In genomic region chr2:94024637-94025036, GRCm38 (mm10) we compare ENCODE assay signal across 36 mouse cellular contexts. TPM values are rescaled to one million over a fixed set of nuclear protein-coding genes. Genes with fewer than 3 reads are reported as not detected.
DNase-seq lines count a peak whose midpoint lies in the region; ATAC-seq lines count a peak whose summit lies in the region.
"Had no signal": no experiment of that assay in that cellular context is flagged by ENCODE, and none has a peak within 500 bp of the region (broad histone marks: within the 10 kb centered on the region; RNA-seq: fewer than 3 reads in every experiment).

No protein-coding gene starts in this region.

- peak; percentile 24 to 40 for DNase-seq in cerebellum, postnatal 10 days
- DNase-seq in cerebellum, adult 11 months = no peak
- peak; percentile 12 for DNase-seq in left cerebral cortex, postnatal 4 days
- DNase-seq in left cerebral cortex, postnatal 14 days (ENCODE audit: low spot score in 2 of 2) = no peak
- no peak for DNase-seq in Muller cell, postnatal 12 days (ENCODE audit: inconsistent ontology term)
- DNase-seq: adrenal gland, postnatal 10 days; cerebellum, adult 18-20 months; cerebellum, adult 9-10 months; cerebellum, postnatal 25 days; embryo, embryonic 11 days; gastrocnemius, adult 2 months; gastrocnemius, postnatal 14 days; heart, adult 18-20 months; heart, postnatal 10 days; heart, postnatal 4 days had no signal

- intact Hi-C loops in left cerebral cortex, postnatal 4 days (cut with DNase I) = no loop called here
- intact Hi-C loops in left cerebral cortex, postnatal 14 days (cut with DNase I) = no loop called here

- ATAC-seq in megakaryocyte-erythroid progenitor cell, adult 5-6 weeks (replicated peaks; ENCODE audit: low FRiP score, low TSS enrichment, poor library complexity, severe bottlenecking) = 0 out of 2 replicates have a peak, but pooled peaks have one; percentile 34
- ATAC-seq in CD4-positive, CD25-positive, alpha-beta regulatory T cell, adult 4 months = no peak
- ATAC-seq: forebrain, embryonic 13.5 days; forebrain, embryonic 16.5 days; intestine, postnatal 0 days; Patski had no signal

RNA-seq across cellular contexts. Expression of gene Alkbh3, which starts 14.0 kb away (rescaled TPM):
- 10 to 100 TPM; 33.7 to 43.3 TPM for total RNA-seq in left cerebral cortex, postnatal 4 days (2021)
- 10 to 100 TPM; 23.7 to 25.1 TPM for total RNA-seq in left cerebral cortex, postnatal 14 days (2021)
- total RNA-seq in megakaryocyte-erythroid progenitor cell, adult 5-6 weeks (2014; fragmentation: Nextera tagmentation) = 86.0 and 122 TPM in 2 replicates
- total RNA-seq in megakaryocyte-erythroid progenitor cell, adult 5-6 weeks (2017) = 31.9 and 36.9 TPM in 2 replicates
- polyA plus RNA-seq in CD4-positive, CD25-positive, alpha-beta regulatory T cell, adult 4 months (2017; shearing (Covaris generic)) = 10 to 100 TPM; 55.1 to 70.7 TPM

RNA-seq across cellular contexts. Expression of gene Gm27027, which starts 28.5 kb away (rescaled TPM):
- total RNA-seq in left cerebral cortex, postnatal 4 days (2021) = not detected
- not detected for total RNA-seq in left cerebral cortex, postnatal 14 days (2021)
- total RNA-seq in megakaryocyte-erythroid progenitor cell, adult 5-6 weeks (2014; fragmentation: Nextera tagmentation) = not detected in 2 replicates
- total RNA-seq in megakaryocyte-erythroid progenitor cell, adult 5-6 weeks (2017) = not detected in 2 replicates
- not detected for polyA plus RNA-seq in CD4-positive, CD25-positive, alpha-beta regulatory T cell, adult 4 months (2017; shearing (Covaris generic))
- total RNA-seq: adrenal gland, adult 18-20 months; adrenal gland, postnatal 10 days; CH12.LX; G1E; gastrocnemius, adult 2 months; gastrocnemius, postnatal 4 days; heart, adult 18-20 months had no signal
- polyA plus RNA-seq: brain, embryonic 14.5 days; cortical plate, adult 2 months; embryonic facial prominence, embryonic 10.5 days; embryonic facial prominence, embryonic 13.5 days; erythroblast, embryonic 14.5 days; forebrain, embryonic 13.5 days; forebrain, embryonic 16.5 days; frontal cortex, adult 2 months; G1E; heart, embryonic 12.5 days; heart, embryonic 15.5 days; hindbrain, embryonic 12.5 days; hindbrain, embryonic 15.5 days; intestine, embryonic 14.5 days; intestine, postnatal 0 days; Patski had no signal

Comparison
In these comparisons a context has a peak if more than half of its experiments do, and no peak if none do; other contexts are left out.
1. DNase-seq: peak in cerebellum, postnatal 10 days (2 of 2) and left cerebral cortex, postnatal 4 days (single experiment); none in cerebellum, adult 11 months (single experiment), left cerebral cortex, postnatal 14 days (0 of 2) and Muller cell, postnatal 12 days (single experiment).